Mouse (Mus musculus): Measurements from ENCODE around the gene Foxq1. TPM values are rescaled to one million over a fixed set of nuclear protein-coding genes. Genes with fewer than 3 reads are reported as not detected.

Foxq1 gene
- total RNA-seq, 2 experiments from 2014 or later, result not detected

GRCm38 (mm10) chr13:31572806-31573508, 17.0 kb downstream of the Foxq1 start:
- DNase-seq, result no peak

GRCm38 (mm10) chr13:31574627-31575026, 18.7 kb downstream of the Foxq1 start:
- DNase-seq, result no peak

- no peak for DNase-seq
Measured at GRCm38 (mm10) chr13:31576696-31577095, 20.8 kb downstream of the Foxq1 start.

- no peak for DNase-seq
Measured at GRCm38 (mm10) chr13:31577576-31577975, 21.6 kb downstream of the Foxq1 start.

GRCm38 (mm10) chr13:31578389-31578788, 22.5 kb downstream of the Foxq1 start:
- no peak for DNase-seq

- DNase-seq, result no peak
Measured at GRCm38 (mm10) chr13:31579866-31580265, 23.9 kb downstream of the Foxq1 start.

GRCm38 (mm10) chr13:31587341-31587740, 31.4 kb downstream of the Foxq1 start:
- DNase-seq, result no peak

- DNase-seq, result no peak
Measured at GRCm38 (mm10) chr13:31599576-31599975, 43.6 kb downstream of the Foxq1 start.

- no peak for DNase-seq
Measured at GRCm38 (mm10) chr13:31603964-31604363, 48.0 kb downstream of the Foxq1 start.

Other genes starting within 250 kb of the Foxq1 start
- not detected for gene A530084C06Rik, start 3.2 kb downstream of the Foxq1 start, total RNA-seq (2021)
- not detected for gene Foxf2, start 69.7 kb downstream of the Foxq1 start, total RNA-seq (2021)

All from gastrocnemius, postnatal 10 days (tissue).